Mouse (Mus musculus) G1E (cell line): ENCODE measurements around the gene Agbl2.

Source experiments
- CTCF ChIP-seq: IDR thresholded peaks from 2 replicates; pipeline ENCODE4 v1.5.1; 2012; ENCODE audit warnings: low read depth, low read length, inconsistent platforms, mixed read lengths
- TAL1 ChIP-seq: conservative IDR thresholded peaks from 2 replicates; pipeline ENCODE4 v1.6.1; 2012; ENCODE audit warnings: low read depth, low read length, inconsistent platforms, mixed read lengths

DNA sequence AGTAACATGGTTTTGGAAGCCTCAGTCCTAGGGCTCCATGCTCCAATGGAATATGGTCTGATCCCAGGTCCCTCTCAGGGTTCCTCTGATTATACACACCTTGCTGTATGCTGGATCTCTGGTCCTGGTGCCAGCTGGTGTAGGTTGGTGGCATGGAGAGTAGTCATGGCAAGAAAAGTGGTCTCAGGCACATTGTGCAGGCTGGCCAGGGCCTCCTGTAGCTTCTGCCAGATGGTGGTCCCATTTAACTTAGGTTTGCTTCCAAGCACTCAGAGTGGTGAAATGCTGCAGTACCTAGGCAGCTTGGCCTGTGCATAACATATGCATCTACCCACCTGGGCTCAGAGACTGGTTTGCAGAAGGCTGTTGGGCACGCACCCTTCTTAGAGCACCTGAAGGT is 67.9 kb downstream of the Agbl2 start:
- TF ChIP-seq CTCF: no peak
- TF ChIP-seq TAL1: no peak
